Mouse (Mus musculus) c-Kit-positive CD71-positive TER-119-negative erythroid progenitor cells, embryonic 14.5 days (primary cell): ENCODE measurements around the gene Ccdc105.

Experiments
- DNase-seq: peaks from one replicate; pipeline ENCODE4 v3.0.0-alpha.2; 2013; ENCODE audit warnings: low read depth

Gene Ccdc105

GRCm38 (mm10) chr10:78715156-78715555 is 37.7 kb downstream of the Ccdc105 start:
- no peak for DNase-seq

GRCm38 (mm10) chr10:78714129-78714528 is 38.7 kb downstream of the Ccdc105 start:
- no peak for DNase-seq

GRCm38 (mm10) chr10:78710706-78711105 is 42.2 kb downstream of the Ccdc105 start:
- no peak for DNase-seq

- DNase-seq, result no peak
Observed at GRCm38 (mm10) chr10:78700881-78701280, 52.0 kb downstream of the Ccdc105 start.
